Comparison of ENCODE assay signal across 30 mouse cellular contexts in the genomic region with DNA sequence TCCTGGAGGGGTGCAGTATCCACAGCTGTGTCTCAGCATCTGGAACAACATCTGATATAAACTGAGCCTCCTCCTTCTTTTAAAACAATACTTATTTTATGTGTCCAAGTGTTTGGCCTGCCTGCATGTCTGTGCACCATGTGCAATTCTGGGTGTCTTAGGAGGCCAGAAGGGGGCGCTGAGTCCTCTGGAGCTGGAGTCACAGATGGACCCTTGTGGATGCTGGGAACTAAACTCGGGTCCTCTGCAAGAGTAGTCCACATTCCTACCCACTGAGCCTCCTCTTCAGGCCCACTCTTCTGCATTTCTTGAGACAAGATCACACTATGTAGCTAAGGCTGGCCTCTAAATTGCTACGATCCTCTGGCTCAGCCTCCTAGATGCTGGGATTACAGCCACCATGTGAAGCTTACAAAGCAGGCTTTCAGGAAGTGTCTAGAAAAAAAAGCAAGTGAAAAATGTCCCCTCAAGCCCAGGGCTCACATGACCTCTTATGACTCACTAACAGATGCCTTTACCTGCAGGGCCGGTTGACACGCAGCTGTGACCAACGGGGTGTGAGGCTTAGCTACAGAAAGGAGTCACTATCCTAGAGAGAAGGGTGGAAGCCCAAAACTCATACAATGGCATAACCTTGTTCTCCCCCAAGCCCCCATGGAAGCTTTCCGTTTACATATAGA. TPM values are rescaled to one million over a fixed set of nuclear protein-coding genes. Genes with fewer than 3 reads are reported as not detected.
DNase-seq lines count a peak whose midpoint lies in the region; ATAC-seq and TF ChIP-seq lines count a peak whose summit lies in the region.
"Had no signal": no experiment of that assay in that cellular context is flagged by ENCODE, and none has a peak within 500 bp of the region (broad histone marks: within the 10 kb centered on the region; RNA-seq: fewer than 3 reads in every experiment).

No protein-coding gene starts in this region.

- TF ChIP-seq CTCF in kidney, adult 2 months (conservative IDR thresholded peaks at IDR 0.05; ENCODE audit: insufficient read depth, insufficient read length, low read depth, low read length) = peak; percentile 17; the same call in 1 of the 2 replicates
- peak; percentile 19 to 46 (median 32); a peak in 5 of 6 replicates for TF ChIP-seq CTCF in MEL (IDR thresholded peaks at IDR 0.05 in 2 of 3, conservative IDR thresholded peaks at IDR 0.05 in 1 of 3; ENCODE audit: control insufficient read depth in 1 of 3, insufficient read depth in 1 of 3, low read depth in 2 of 3, low read length in 3 of 3, poor library complexity in 1 of 3, severe bottlenecking in 1 of 3)

- H3K9ac ChIP-seq in midbrain, embryonic 11.5 days (ENCODE audit: low read length) = no peak overlapping the region
- H3K9ac ChIP-seq in midbrain, embryonic 14.5 days (replicated peaks; ENCODE audit: low read length) = no peak overlapping the region
- H3K9ac ChIP-seq in MEL (ENCODE audit: control insufficient read depth, low read depth, low read length, poor library complexity, severe bottlenecking) = no peak overlapping the region
- H3K9ac ChIP-seq in stomach, embryonic 16.5 days (ENCODE audit: low read length) = no peak overlapping the region
- H3K9ac ChIP-seq: forebrain, embryonic 12.5 days; hindbrain, embryonic 13.5 days; lung, embryonic 15.5 days; midbrain, embryonic 13.5 days; stomach, embryonic 15.5 days had no signal

- ATAC-seq in midbrain, embryonic 11.5 days (ENCODE audit: low FRiP score) = no peak
- ATAC-seq in midbrain, embryonic 14.5 days (ENCODE audit: low FRiP score, low TSS enrichment) = no peak
- ATAC-seq in stomach, embryonic 16.5 days (ENCODE audit: insufficient read depth, low FRiP score) = no peak
- ATAC-seq: intestine, embryonic 16.5 days; midbrain, embryonic 13.5 days had no signal

- 67% methylated on average over 7 of the region's 7 CpGs for WGBS in kidney, adult 2 months
- 86% methylated on average over 7 of the region's 7 CpGs for WGBS in midbrain, embryonic 11.5 days
- WGBS in midbrain, embryonic 14.5 days = 87% methylated on average over 7 of the region's 7 CpGs
- 74% methylated on average over 7 of the region's 7 CpGs for WGBS in stomach, embryonic 16.5 days

- no peak; the same call in 1 of the 2 replicates for TF ChIP-seq RAD21 in MEL (IDR thresholded peaks at IDR 0.05; ENCODE audit: low read depth, low read length)

- no peak for TF ChIP-seq POLR2A in kidney, adult 2 months (IDR thresholded peaks at IDR 0.05; ENCODE audit: low read depth, low read length)
- TF ChIP-seq POLR2A in MEL (IDR thresholded peaks at IDR 0.05; ENCODE audit: control insufficient read depth in 1 of 2, insufficient read depth in 1 of 2, low read depth in 1 of 2, low read length in 2 of 2, poor library complexity in 1 of 2) = no peak

- no peak overlapping the region for H3K4me3 ChIP-seq in kidney, adult 2 months (ENCODE audit: insufficient read depth, low read depth, low read length)
- no peak overlapping the region for H3K4me3 ChIP-seq in midbrain, embryonic 11.5 days (ENCODE audit: low read depth, low read length)
- no peak overlapping the region for H3K4me3 ChIP-seq in midbrain, embryonic 14.5 days (replicated peaks; ENCODE audit: low read depth, low read length)
- H3K4me3 ChIP-seq in MEL (ENCODE audit: control insufficient read depth in 1 of 2, insufficient read depth in 1 of 2, low read depth in 2 of 2, low read length in 2 of 2) = no peak overlapping the region
- H3K4me3 ChIP-seq in stomach, embryonic 16.5 days (replicated peaks; ENCODE audit: low read length) = no peak overlapping the region
- H3K4me3 ChIP-seq: forebrain, embryonic 12.5 days; gastrocnemius, adult 2 months; hindbrain, embryonic 13.5 days; left cerebral cortex, adult 2 months; lung, embryonic 15.5 days; midbrain, embryonic 13.5 days; stomach, embryonic 15.5 days had no signal

- no peaks in the 10 kb centered on the region for H3K9me3 ChIP-seq in midbrain, embryonic 11.5 days (ENCODE audit: control insufficient read depth, low read length)
- H3K9me3 ChIP-seq in midbrain, embryonic 14.5 days (ENCODE audit: control insufficient read depth, low read length) = no peaks in the 10 kb centered on the region
- H3K9me3 ChIP-seq in MEL (replicated peaks; ENCODE audit: insufficient read depth, low read length) = no peaks in the 10 kb centered on the region
- H3K9me3 ChIP-seq in stomach, embryonic 16.5 days (replicated peaks; ENCODE audit: control insufficient read depth, low read length) = no peaks in the 10 kb centered on the region; the same call in 1 of the 2 replicates
- H3K9me3 ChIP-seq: forebrain, embryonic 12.5 days; hindbrain, embryonic 13.5 days; lung, embryonic 15.5 days; midbrain, embryonic 13.5 days; stomach, embryonic 15.5 days had no signal

- no peaks in the 10 kb centered on the region for H3K4me1 ChIP-seq in kidney, adult 2 months (ENCODE audit: control insufficient read depth, insufficient read depth, low read length)
- no peaks in the 10 kb centered on the region for H3K4me1 ChIP-seq in midbrain, embryonic 11.5 days (ENCODE audit: control insufficient read depth, insufficient read depth, low read length)
- no peaks in the 10 kb centered on the region for H3K4me1 ChIP-seq in midbrain, embryonic 14.5 days (ENCODE audit: control insufficient read depth, insufficient read depth, low read length)
- H3K4me1 ChIP-seq in MEL (ENCODE audit: control insufficient read depth in 1 of 2, insufficient read depth in 2 of 2, low read length in 2 of 2) = no peaks in the 10 kb centered on the region
- H3K4me1 ChIP-seq in stomach, embryonic 16.5 days (ENCODE audit: control insufficient read depth, insufficient read depth, low read length) = no peaks in the 10 kb centered on the region
- H3K4me1 ChIP-seq: forebrain, embryonic 12.5 days; midbrain, embryonic 13.5 days had no signal

- H3K4me2 ChIP-seq in midbrain, embryonic 11.5 days = no peak overlapping the region
- no peak overlapping the region for H3K4me2 ChIP-seq in midbrain, embryonic 14.5 days (ENCODE audit: low read length)
- no peak overlapping the region for H3K4me2 ChIP-seq in stomach, embryonic 16.5 days (ENCODE audit: low read depth, low read length)
- H3K4me2 ChIP-seq: forebrain, embryonic 12.5 days; heart, embryonic 11.5 days; hindbrain, embryonic 13.5 days; lung, embryonic 15.5 days; midbrain, embryonic 13.5 days; stomach, embryonic 15.5 days had no signal

- H3K27ac ChIP-seq in kidney, adult 2 months (ENCODE audit: insufficient read depth, low read depth, low read length) = no peak overlapping the region
- no peak overlapping the region for H3K27ac ChIP-seq in midbrain, embryonic 11.5 days (ENCODE audit: low read depth, low read length)
- no peak overlapping the region for H3K27ac ChIP-seq in midbrain, embryonic 14.5 days (replicated peaks; ENCODE audit: low read depth, low read length)
- H3K27ac ChIP-seq in MEL (ENCODE audit: control insufficient read depth, low read depth, low read length) = no peak overlapping the region
- peak overlapping the region; percentile 49; the same call in 1 of the 2 replicates for H3K27ac ChIP-seq in stomach, embryonic 16.5 days (ENCODE audit: low read length)
- H3K27ac ChIP-seq: forebrain, embryonic 12.5 days; gastrocnemius, adult 2 months; hindbrain, embryonic 13.5 days; left cerebral cortex, adult 2 months; lung, embryonic 15.5 days; midbrain, embryonic 13.5 days; stomach, embryonic 15.5 days had no signal

- H3K36me3 ChIP-seq in kidney, adult 2 months (ENCODE audit: control insufficient read depth, insufficient read depth, low read length) = no peaks in the 10 kb centered on the region
- no peaks in the 10 kb centered on the region for H3K36me3 ChIP-seq in midbrain, embryonic 11.5 days (ENCODE audit: control insufficient read depth, insufficient read depth, low read length)
- no peaks in the 10 kb centered on the region for H3K36me3 ChIP-seq in midbrain, embryonic 14.5 days (ENCODE audit: control insufficient read depth, insufficient read depth, low read length)
- H3K36me3 ChIP-seq in MEL (ENCODE audit: control insufficient read depth in 1 of 2, insufficient read depth in 2 of 2, low read length in 2 of 2) = no peaks in the 10 kb centered on the region
- H3K36me3 ChIP-seq in stomach, embryonic 16.5 days (ENCODE audit: control insufficient read depth, insufficient read depth, low read length) = no peaks in the 10 kb centered on the region
- H3K36me3 ChIP-seq: forebrain, embryonic 12.5 days; lung, embryonic 15.5 days; stomach, embryonic 15.5 days had no signal

- DNase-seq in kidney, adult 2 months = no peak
- DNase-seq in kidney, adult 11 months = no peak
- peak; percentile 81 for DNase-seq in midbrain, embryonic 11.5 days (ENCODE audit: low spot score, missing footprints)
- DNase-seq in midbrain, embryonic 14.5 days = no peak
- no peak for DNase-seq in MEL (ENCODE audit: low read depth, low spot score)
- DNase-seq in layer of hippocampus, adult 9-11 months = no peak
- no peak for DNase-seq in cerebellum, adult 9-10 months
- DNase-seq: adrenal gland, adult 2 months; cerebellum, adult 8-10 months; gastrocnemius, adult 2 months; kidney, postnatal 14 days; left cerebral cortex, postnatal 4 days; right cerebral cortex, postnatal 25 days had no signal

- TF ChIP-seq EP300 in MEL (IDR thresholded peaks at IDR 0.05; ENCODE audit: low read depth in 1 of 2, low read length in 2 of 2) = no peak

- H3K79me2 ChIP-seq in MEL (ENCODE audit: control insufficient read depth, insufficient read depth, low read length, poor library complexity) = no peaks in the 10 kb centered on the region

- no peaks in the 10 kb centered on the region for H3K27me3 ChIP-seq in kidney, adult 2 months (replicated peaks; ENCODE audit: control insufficient read depth, insufficient read depth, low read length)
- no peaks in the 10 kb centered on the region for H3K27me3 ChIP-seq in midbrain, embryonic 11.5 days (ENCODE audit: control insufficient read depth, insufficient read depth, low read length)
- H3K27me3 ChIP-seq in midbrain, embryonic 14.5 days (ENCODE audit: control insufficient read depth, insufficient read depth, low read length) = no peaks in the 10 kb centered on the region
- H3K27me3 ChIP-seq in MEL (ENCODE audit: control insufficient read depth in 1 of 2, insufficient read depth in 2 of 2, low read length in 2 of 2) = no peaks in the 10 kb centered on the region; a peak in 2 of 4 replicates
- no peaks in the 10 kb centered on the region for H3K27me3 ChIP-seq in stomach, embryonic 16.5 days (ENCODE audit: control insufficient read depth, insufficient read depth, low read length)
- H3K27me3 ChIP-seq: forebrain, embryonic 12.5 days; hindbrain, embryonic 13.5 days; lung, embryonic 15.5 days; midbrain, embryonic 13.5 days; stomach, embryonic 15.5 days had no signal

RNA-seq across cellular contexts. Expression of a gene that starts 3.6 kb away (rescaled TPM):
- polyA plus RNA-seq in kidney, adult 2 months (2012; rRNA removed) = 1.4 and 1.9 TPM in 2 replicates
- polyA plus RNA-seq in midbrain, embryonic 11.5 days (2014; fragmentation: Nextera tagmentation; extraction: Ambion mirVana) = 0.54 and 1.1 TPM in 2 replicates
- polyA plus RNA-seq in midbrain, embryonic 14.5 days (2014; fragmentation: Nextera tagmentation; extraction: Ambion mirVana) = 0.82 and 3.8 TPM in 2 replicates
- total RNA-seq in MEL (2012; rRNA removed) = 1.2 TPM in 1 of 2 replicates, not detected in the other
- polyA plus RNA-seq in MEL (2012; ENCODE audit: insufficient read depth in 1 of 2, insufficient read length in 2 of 2, low read depth in 1 of 2, low replicate concordance in 2 of 2, missing spikeins in 1 of 2) = under 1 TPM in 1 of 2 experiments, not detected in 1; 0.17 TPM
- polyA plus RNA-seq in stomach, embryonic 16.5 days (2015; fragmentation: Nextera tagmentation; extraction: Ambion mirVana) = 62.5 and 98.8 TPM in 2 replicates
- total RNA-seq: common myeloid progenitor, adult 5-6 weeks had no signal

RNA-seq across cellular contexts. Expression of a gene that starts 4.2 kb away (rescaled TPM):
- 0.31 and 0.86 TPM in 2 replicates for polyA plus RNA-seq in kidney, adult 2 months (2012; rRNA removed)
- polyA plus RNA-seq in midbrain, embryonic 11.5 days (2014; fragmentation: Nextera tagmentation; extraction: Ambion mirVana) = 0.19 and 0.48 TPM in 2 replicates
- polyA plus RNA-seq in midbrain, embryonic 14.5 days (2014; fragmentation: Nextera tagmentation; extraction: Ambion mirVana) = 0.83 and 1.2 TPM in 2 replicates
- total RNA-seq in MEL (2012; rRNA removed) = not detected in 2 replicates
- under 1 TPM in 1 of 2 experiments, not detected in 1; 0.49 TPM for polyA plus RNA-seq in MEL (2012; ENCODE audit: insufficient read depth in 1 of 2, insufficient read length in 2 of 2, low read depth in 1 of 2, low replicate concordance in 2 of 2, missing spikeins in 1 of 2)
- 0.28 and 0.40 TPM in 2 replicates for polyA plus RNA-seq in stomach, embryonic 16.5 days (2015; fragmentation: Nextera tagmentation; extraction: Ambion mirVana)
- total RNA-seq: adrenal gland, adult 2 months; common myeloid progenitor, adult 5-6 weeks; ES-E14; gastrocnemius, adult 2 months; heart, postnatal 25 days; left cerebral cortex, adult 2 months; left cerebral cortex, postnatal 4 days; liver, adult 2 months; megakaryocyte progenitor cell, adult 5-6 weeks; neutrophil, adult 5-6 weeks had no signal
- polyA plus RNA-seq: adrenal gland, adult 2 months; spleen, adult 2 months had no signal

RNA-seq across cellular contexts. Expression of a gene that starts 15.9 kb away (rescaled TPM):
- 2.1 and 2.2 TPM in 2 replicates for polyA plus RNA-seq in kidney, adult 2 months (2012; rRNA removed)
- polyA plus RNA-seq in midbrain, embryonic 11.5 days (2014; fragmentation: Nextera tagmentation; extraction: Ambion mirVana) = not detected in 2 replicates
- 0.78 and 0.87 TPM in 2 replicates for polyA plus RNA-seq in midbrain, embryonic 14.5 days (2014; fragmentation: Nextera tagmentation; extraction: Ambion mirVana)
- total RNA-seq in MEL (2012; rRNA removed) = not detected in 2 replicates
- not detected for polyA plus RNA-seq in MEL (2012; ENCODE audit: insufficient read depth in 1 of 2, insufficient read length in 2 of 2, low read depth in 1 of 2, low replicate concordance in 2 of 2, missing spikeins in 1 of 2)
- 391 and 628 TPM in 2 replicates for polyA plus RNA-seq in stomach, embryonic 16.5 days (2015; fragmentation: Nextera tagmentation; extraction: Ambion mirVana)
- total RNA-seq: liver, adult 2 months; neutrophil, adult 5-6 weeks had no signal
- polyA plus RNA-seq: embryonic facial prominence, embryonic 11.5 days; forebrain, embryonic 12.5 days; liver, adult 2 months had no signal

RNA-seq across cellular contexts. Expression of a gene that starts 18.3 kb away (rescaled TPM):
- 457 and 511 TPM in 2 replicates for polyA plus RNA-seq in kidney, adult 2 months (2012; rRNA removed)
- polyA plus RNA-seq in midbrain, embryonic 11.5 days (2014; fragmentation: Nextera tagmentation; extraction: Ambion mirVana) = 140 and 153 TPM in 2 replicates
- polyA plus RNA-seq in midbrain, embryonic 14.5 days (2014; fragmentation: Nextera tagmentation; extraction: Ambion mirVana) = 238 and 290 TPM in 2 replicates
- total RNA-seq in MEL (2012; rRNA removed) = 218 and 266 TPM in 2 replicates
- polyA plus RNA-seq in MEL (2012; ENCODE audit: insufficient read depth in 1 of 2, insufficient read length in 2 of 2, low read depth in 1 of 2, low replicate concordance in 2 of 2, missing spikeins in 1 of 2) = 100 to 1,000 TPM; 307 to 324 TPM
- 215 and 232 TPM in 2 replicates for polyA plus RNA-seq in stomach, embryonic 16.5 days (2015; fragmentation: Nextera tagmentation; extraction: Ambion mirVana)

RNA-seq across cellular contexts. Expression of a gene that starts 35.7 kb away (rescaled TPM):
- polyA plus RNA-seq in kidney, adult 2 months (2012; rRNA removed) = 33.1 and 39.1 TPM in 2 replicates
- polyA plus RNA-seq in midbrain, embryonic 11.5 days (2014; fragmentation: Nextera tagmentation; extraction: Ambion mirVana) = 0.70 and 1.1 TPM in 2 replicates
- polyA plus RNA-seq in midbrain, embryonic 14.5 days (2014; fragmentation: Nextera tagmentation; extraction: Ambion mirVana) = 0.53 and 1.1 TPM in 2 replicates
- 2.7 and 3.0 TPM in 2 replicates for total RNA-seq in MEL (2012; rRNA removed)
- polyA plus RNA-seq in MEL (2012; ENCODE audit: insufficient read depth in 1 of 2, insufficient read length in 2 of 2, low read depth in 1 of 2, low replicate concordance in 2 of 2, missing spikeins in 1 of 2) = 1 to 10 TPM in 1 of 2 experiments, not detected in 1; 1.5 TPM
- 22.3 and 44.6 TPM in 2 replicates for polyA plus RNA-seq in stomach, embryonic 16.5 days (2015; fragmentation: Nextera tagmentation; extraction: Ambion mirVana)
- total RNA-seq: heart, postnatal 25 days had no signal
- polyA plus RNA-seq: embryonic facial prominence, embryonic 11.5 days had no signal

Comparison
In these comparisons a context has a peak if more than half of its experiments do, and no peak if none do; other contexts are left out.
1. RNA of a gene that starts 3.6 kb away (polyA plus RNA-seq): 62.5 to 98.8 TPM in stomach, embryonic 16.5 days; 1.4 to 1.9 TPM in kidney, adult 2 months, 0.54 to 1.1 TPM in midbrain, embryonic 11.5 days, 0.82 to 3.8 TPM in midbrain, embryonic 14.5 days and 0.17 TPM in MEL; every median in the first group is over 10 times any median in the second.
2. RNA of a gene that starts 15.9 kb away (polyA plus RNA-seq): 391 to 628 TPM in stomach, embryonic 16.5 days; 2.1 to 2.2 TPM in kidney, adult 2 months, 0.78 to 0.87 TPM in midbrain, embryonic 14.5 days, not detected in midbrain, embryonic 11.5 days and not detected in MEL; every median in the first group is over 100 times any median in the second.